Mouse (Mus musculus) forebrain, embryonic 12.5 days (tissue): ENCODE measurements around the gene Itgb4. TPM values are rescaled to one million over a fixed set of nuclear protein-coding genes. Genes with fewer than 3 reads are reported as not detected.

ENCODE experiments used
- ATAC-seq: fragments of 200-750 bp; cut with Nextera tagmentation; 2 replicates; pipeline ENCODE4 v1.8.0; 2017; ENCODE audit warnings: moderate TSS enrichment; ENCODE audit not compliant: low FRiP score
- H3K27ac ChIP-seq: fragments of 300-500 bp; sonication (generic); 2 replicates; pipeline ENCODE4 v1.5.1; 2016; ENCODE audit warnings: mild to moderate bottlenecking
- H3K27me3 ChIP-seq: fragments of 300-500 bp; sonication (generic); 2 replicates; pipeline ENCODE4 v1.6.1; 2016; ENCODE audit warnings: mild to moderate bottlenecking
- H3K36me3 ChIP-seq: fragments of 300-500 bp; sonication (generic); replicated peaks from 2 replicates; pipeline ENCODE4 v1.6.1; 2016; ENCODE audit warnings: mild to moderate bottlenecking
- H3K4me1 ChIP-seq: fragments of 300-500 bp; sonication (generic); 2 replicates; pipeline ENCODE4 v1.6.1; 2016
- H3K4me2 ChIP-seq: fragments of 300-500 bp; sonication (generic); 2 replicates; pipeline ENCODE4 v1.6.1; 2016; ENCODE audit warnings: mild to moderate bottlenecking, moderate library complexity
- H3K4me3 ChIP-seq: fragments of 300-500 bp; sonication (generic); replicated peaks from 2 replicates; pipeline ENCODE4 v1.5.1; 2016; ENCODE audit warnings: mild to moderate bottlenecking
- H3K9ac ChIP-seq: fragments of 300-500 bp; sonication (generic); 2 replicates; pipeline ENCODE4 v1.6.1; 2016; ENCODE audit warnings: mild to moderate bottlenecking
- H3K9me3 ChIP-seq: fragments of 300-500 bp; sonication (generic); 2 replicates; pipeline ENCODE4 v1.6.1; 2016
- WGBS: fragments of 180-500 bp; shearing (Covaris S2); methylation state at CpG from one replicate; pipeline ENCODE4 v1.1.7; 2016; 5-methylcytosine and 5-hydroxymethylcytosine counted together
- polyA plus RNA-seq: library from polyadenylated mRNA; unstranded; fragments of >200 nt; fragmentation: Nextera tagmentation; extraction: Ambion mirVana; gene quantifications from 2 replicates; pipeline ENCODE4 v1.2.1, GENCODE M21; 2016

Gene Itgb4
- polyA plus RNA-seq, 1 experiment from 2014 or later, result 1.0 TPM

- Histone ChIP-seq H3K4me3 (no peak overlapping the region), H3K9ac (no peak overlapping the region), H3K9me3 (no peaks in the 10 kb centered on the region), H3K4me1 (peaks cover 2% of the 10 kb centered on the region; the same call in 1 of the 2 replicates), H3K36me3 (peaks cover 65% of the 10 kb centered on the region), H3K27ac (no peak overlapping the region), H3K4me2 (no peak overlapping the region), H3K27me3 (no peaks in the 10 kb centered on the region)
- ATAC-seq, result no peak
- 93% methylated on average over 6 of the region's 6 CpGs for WGBS
Observed at GRCm38 (mm10) chr11:116040593-116040992, 66.1 kb downstream of the Itgb4 start.

- Histone ChIP-seq H3K4me1 (peaks cover 2% of the 10 kb centered on the region; the same call in 1 of the 2 replicates), H3K27ac (no peak overlapping the region), H3K9ac (no peak overlapping the region), H3K4me2 (no peak overlapping the region), H3K27me3 (no peaks in the 10 kb centered on the region), H3K4me3 (no peak overlapping the region), H3K36me3 (peaks cover 70% of the 10 kb centered on the region), H3K9me3 (no peaks in the 10 kb centered on the region)
- WGBS, result 98% methylated on average over 2 of the region's 2 CpGs
- ATAC-seq, result no peak
Observed at GRCm38 (mm10) chr11:116041833-116042232, 67.3 kb downstream of the Itgb4 start.

GRCm38 (mm10) chr11:116042372-116043138 lies 68.0 kb downstream of the Itgb4 start:
- peaks cover 2% of the 10 kb centered on the region; the same call in 1 of the 2 replicates for H3K4me1 ChIP-seq
- WGBS, result 98% methylated on average over 5 of the region's 5 CpGs
- peaks cover 77% of the 10 kb centered on the region for H3K36me3 ChIP-seq
- H3K4me3 ChIP-seq, result no peak overlapping the region
- no peak overlapping the region for H3K9ac ChIP-seq
- no peak for ATAC-seq
- H3K9me3 ChIP-seq, result no peaks in the 10 kb centered on the region
- no peak overlapping the region for H3K4me2 ChIP-seq
- H3K27me3 ChIP-seq, result no peaks in the 10 kb centered on the region
- H3K27ac ChIP-seq, result no peak overlapping the region

- H3K9ac ChIP-seq, result no peak overlapping the region
- H3K27me3 ChIP-seq, result no peaks in the 10 kb centered on the region
- no peak for ATAC-seq
- peaks cover 82% of the 10 kb centered on the region for H3K36me3 ChIP-seq
- H3K4me3 ChIP-seq, result no peak overlapping the region
- WGBS, result 94% methylated on average over 1 of the region's 1 CpGs
- H3K4me1 ChIP-seq, result no peaks in the 10 kb centered on the region
- no peaks in the 10 kb centered on the region for H3K9me3 ChIP-seq
- H3K27ac ChIP-seq, result no peak overlapping the region
- H3K4me2 ChIP-seq, result no peak overlapping the region
Observed at GRCm38 (mm10) chr11:116043286-116043685, 68.8 kb downstream of the Itgb4 start.

GRCm38 (mm10) chr11:116045173-116045572 lies 70.7 kb downstream of the Itgb4 start:
- Histone ChIP-seq H3K36me3 (peaks cover 84% of the 10 kb centered on the region), H3K4me2 (no peak overlapping the region), H3K9me3 (no peaks in the 10 kb centered on the region), H3K27ac (no peak overlapping the region), H3K4me1 (no peaks in the 10 kb centered on the region), H3K9ac (no peak overlapping the region), H3K4me3 (no peak overlapping the region), H3K27me3 (no peaks in the 10 kb centered on the region)
- ATAC-seq, result no peak
- WGBS, result 96% methylated on average over 6 of the region's 6 CpGs

GRCm38 (mm10) chr11:116049610-116050009 lies 75.1 kb downstream of the Itgb4 start:
- no peak overlapping the region for H3K4me2 ChIP-seq
- no peak overlapping the region for H3K4me3 ChIP-seq
- H3K4me1 ChIP-seq, result no peaks in the 10 kb centered on the region
- no peaks in the 10 kb centered on the region for H3K9me3 ChIP-seq
- peaks cover 95% of the 10 kb centered on the region for H3K36me3 ChIP-seq
- H3K27me3 ChIP-seq, result no peaks in the 10 kb centered on the region
- no peak overlapping the region for H3K27ac ChIP-seq
- H3K9ac ChIP-seq, result no peak overlapping the region
- no peak for ATAC-seq
- WGBS, result 91% methylated on average over 2 of the region's 2 CpGs

GRCm38 (mm10) chr11:116050196-116050595 lies 75.7 kb downstream of the Itgb4 start:
- Histone ChIP-seq H3K36me3 (peaks cover 95% of the 10 kb centered on the region), H3K9ac (no peak overlapping the region), H3K4me2 (no peak overlapping the region), H3K27ac (no peak overlapping the region), H3K4me3 (no peak overlapping the region), H3K27me3 (no peaks in the 10 kb centered on the region), H3K9me3 (no peaks in the 10 kb centered on the region), H3K4me1 (no peaks in the 10 kb centered on the region)
- 84% methylated on average over 4 of the region's 4 CpGs for WGBS
- no peak for ATAC-seq

GRCm38 (mm10) chr11:116053510-116054229 lies 79.2 kb downstream of the Itgb4 start:
- Histone ChIP-seq H3K9me3 (no peaks in the 10 kb centered on the region), H3K27ac (no peak overlapping the region), H3K4me1 (peaks cover 3% of the 10 kb centered on the region; the same call in 1 of the 2 replicates), H3K27me3 (no peaks in the 10 kb centered on the region), H3K36me3 (peaks cover 98% of the 10 kb centered on the region), H3K4me2 (no peak overlapping the region), H3K9ac (no peak overlapping the region), H3K4me3 (no peak overlapping the region)
- ATAC-seq, result no peak
- 96% methylated on average over 9 of the region's 9 CpGs for WGBS

GRCm38 (mm10) chr11:116055873-116056272 lies 81.4 kb downstream of the Itgb4 start:
- 94% methylated on average over 11 of the region's 11 CpGs for WGBS
- Histone ChIP-seq H3K4me1 (peaks cover 3% of the 10 kb centered on the region; the same call in 1 of the 2 replicates), H3K9me3 (no peaks in the 10 kb centered on the region), H3K27ac (no peak overlapping the region), H3K27me3 (no peaks in the 10 kb centered on the region), H3K4me3 (no peak overlapping the region), H3K4me2 (no peak overlapping the region), H3K9ac (no peak overlapping the region), H3K36me3 (peaks cover 98% of the 10 kb centered on the region)
- ATAC-seq, result no peak

- H3K27me3 ChIP-seq, result no peaks in the 10 kb centered on the region
- WGBS, result 92% methylated on average over 4 of the region's 4 CpGs
- peaks cover 7% of the 10 kb centered on the region; the same call in 1 of the 2 replicates for H3K4me1 ChIP-seq
- no peaks in the 10 kb centered on the region for H3K9me3 ChIP-seq
- no peak overlapping the region for H3K4me2 ChIP-seq
- H3K27ac ChIP-seq, result no peak overlapping the region
- H3K9ac ChIP-seq, result no peak overlapping the region
- no peak for ATAC-seq
- peaks cover 96% of the 10 kb centered on the region for H3K36me3 ChIP-seq
- no peak overlapping the region for H3K4me3 ChIP-seq
Observed at GRCm38 (mm10) chr11:116057237-116057881, 82.8 kb downstream of the Itgb4 start.
